Mouse (Mus musculus): ENCODE measurements around the gene Dcun1d3.

The Dcun1d3 gene

DNA sequence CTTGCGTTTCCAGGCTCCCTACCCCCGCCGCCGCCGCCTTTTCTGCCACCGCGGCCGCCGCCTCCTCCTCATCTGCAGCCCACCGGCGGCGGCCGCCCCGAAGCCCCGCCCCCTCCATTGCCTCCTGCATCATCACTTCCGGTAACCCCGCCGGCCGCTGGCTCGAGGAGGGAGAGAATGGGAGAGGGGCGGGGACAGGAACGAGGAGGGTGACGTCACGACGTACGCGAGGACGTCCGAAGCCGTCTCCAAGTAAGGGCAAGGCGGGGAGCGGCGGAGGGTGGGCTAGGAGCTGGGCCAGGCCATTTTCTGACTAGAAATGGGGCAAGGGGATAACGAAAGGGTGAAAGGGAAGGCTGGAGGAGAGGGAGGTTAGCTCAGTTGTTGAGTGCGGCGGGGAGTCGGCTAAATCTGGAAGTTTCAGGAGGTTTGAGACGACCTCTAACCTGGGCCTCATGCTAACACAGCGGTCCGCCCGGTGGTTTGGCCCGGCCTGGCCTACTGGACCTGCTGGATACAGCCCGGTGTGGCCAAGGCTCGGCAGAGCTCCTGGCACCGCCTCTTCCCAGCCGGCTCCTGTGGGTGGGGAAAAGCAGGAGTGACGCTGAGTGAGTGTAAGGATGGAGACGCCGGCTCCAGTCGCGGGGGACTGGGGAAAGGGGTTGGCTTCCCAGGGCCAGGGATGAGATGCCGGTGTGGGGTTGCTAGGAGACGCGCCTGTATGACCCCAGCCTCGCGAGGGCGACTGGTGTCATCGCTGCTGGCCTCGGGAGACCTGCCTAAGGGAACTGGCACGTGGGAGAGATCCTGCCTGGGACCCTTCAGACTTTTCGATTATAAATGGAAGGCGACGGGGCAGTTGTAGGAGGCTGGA is at the start of gene Dcun1d3, which contains the start of gene Lyrm1:
Gene Dcun1d3 (minus strand): TSS at position 660 of the 874 bp plus-strand sequence.
Gene Lyrm1 (plus strand): TSS at position 223 of the 874 bp plus-strand sequence.
- DNase-seq (ENCODE audit: low read depth), result peak; percentile 98

DNA sequence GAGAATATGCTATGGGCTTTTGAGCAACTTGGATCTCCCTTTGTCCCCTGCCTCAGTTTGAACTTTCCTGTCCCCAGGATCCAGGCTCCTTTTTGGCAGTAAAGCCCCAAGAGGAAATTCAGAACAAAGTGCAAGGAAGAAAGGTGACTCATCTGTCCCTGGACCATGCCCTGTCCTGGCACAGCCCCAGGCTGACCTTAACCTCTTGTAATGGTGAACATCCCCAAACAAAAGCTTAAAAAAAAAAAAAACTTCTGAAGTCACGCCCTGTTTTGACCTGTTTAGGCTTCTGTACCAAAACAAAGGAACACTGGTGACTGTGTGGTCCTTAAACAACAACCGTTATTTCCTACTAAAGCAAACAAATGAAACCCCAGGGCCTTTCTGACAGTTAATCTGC is 45.5 kb upstream of the Dcun1d3 start:
- peak; percentile 17 for DNase-seq (ENCODE audit: low read depth)

DNA sequence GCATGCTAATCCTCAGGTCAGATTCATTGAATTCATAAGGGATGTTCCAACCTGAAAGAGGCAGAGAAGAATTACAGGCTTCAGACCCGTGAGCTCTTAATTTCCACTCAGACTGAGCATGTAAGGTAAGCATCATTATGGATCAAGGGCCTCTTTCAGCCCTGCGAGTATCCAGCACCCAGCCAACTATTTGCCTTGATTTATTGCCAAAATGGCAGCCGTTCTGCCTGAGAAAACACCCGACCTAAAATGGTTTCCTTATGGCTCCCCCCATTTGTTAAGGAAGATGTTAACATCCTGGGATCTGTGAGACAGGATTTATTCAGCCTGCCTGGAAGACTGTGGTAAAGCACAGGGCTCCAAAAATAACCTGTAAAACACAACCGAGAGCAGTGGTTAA is 40.9 kb upstream of the Dcun1d3 start:
- no peak for DNase-seq (ENCODE audit: low read depth)

DNA sequence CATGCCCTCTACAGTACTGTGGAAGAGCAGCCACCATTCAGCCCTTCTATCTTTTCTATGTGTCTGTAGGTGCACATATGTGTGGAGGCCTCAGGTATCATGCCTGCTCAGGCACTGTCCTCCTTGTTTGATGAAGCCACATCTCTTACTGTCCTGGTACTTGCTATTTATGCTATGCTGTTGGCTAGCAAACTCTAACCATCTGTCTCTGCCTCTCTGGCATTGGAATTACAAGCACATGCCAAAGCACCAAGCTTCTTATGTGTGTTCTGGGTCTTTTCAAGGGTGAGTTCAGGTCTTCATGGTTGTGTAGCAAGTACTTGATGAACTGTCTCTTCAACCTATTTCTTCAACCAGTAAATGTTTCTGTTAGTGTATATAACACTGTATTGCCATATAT is 40.2 kb upstream of the Dcun1d3 start:
- DNase-seq (ENCODE audit: low read depth), result no peak

DNA sequence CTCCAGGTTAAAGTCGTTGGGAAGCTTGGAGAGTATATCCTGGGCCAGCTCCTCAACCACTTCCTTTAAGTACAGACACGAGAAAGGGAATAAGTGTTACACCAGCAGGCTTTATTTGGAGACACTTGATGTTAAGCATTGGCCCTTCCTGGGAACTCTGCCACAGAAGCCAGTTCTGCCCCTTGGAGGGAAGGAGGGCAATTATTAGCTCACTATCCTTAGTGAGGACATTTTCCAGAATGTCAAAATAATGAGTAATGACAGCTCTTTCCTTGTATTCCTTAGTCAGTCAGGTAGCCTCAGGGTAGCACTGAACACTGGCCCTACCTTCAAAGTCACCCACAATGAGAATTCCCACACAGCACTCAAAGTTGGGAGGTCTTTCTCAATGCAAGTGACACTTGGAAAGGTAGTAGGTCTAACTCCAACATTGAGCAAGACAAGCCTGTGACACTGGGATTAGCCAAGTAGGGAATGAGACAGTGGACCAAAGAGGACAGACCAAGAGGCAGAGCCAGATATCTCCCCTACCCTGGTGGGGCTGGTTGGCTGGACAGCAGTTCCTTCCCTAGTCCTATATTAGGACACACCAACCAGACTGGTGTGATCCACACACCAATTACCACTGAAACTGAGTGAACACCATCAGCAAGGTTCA is 32.8 kb upstream of the Dcun1d3 start:
- DNase-seq (ENCODE audit: low read depth), result no peak

DNA sequence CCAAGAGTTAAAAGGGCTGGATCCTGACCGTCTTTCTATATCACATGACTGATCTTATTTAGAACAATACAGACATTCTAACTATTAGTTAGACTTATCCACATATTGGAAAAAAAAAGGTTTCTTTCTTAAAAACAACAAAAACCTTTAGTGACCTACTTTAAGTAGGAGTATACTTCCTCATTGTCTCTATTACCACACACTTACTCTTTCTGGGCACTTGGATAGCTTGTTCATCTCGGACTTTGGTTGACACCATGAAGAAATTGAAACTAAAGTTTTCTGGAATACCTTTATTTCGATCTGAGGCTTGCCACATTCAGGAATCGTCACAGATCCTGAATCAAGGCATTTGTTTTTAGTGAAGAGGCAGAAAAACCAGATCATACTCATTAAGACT is 25.0 kb upstream of the Dcun1d3 start:
- no peak for DNase-seq (ENCODE audit: low read depth)

DNA sequence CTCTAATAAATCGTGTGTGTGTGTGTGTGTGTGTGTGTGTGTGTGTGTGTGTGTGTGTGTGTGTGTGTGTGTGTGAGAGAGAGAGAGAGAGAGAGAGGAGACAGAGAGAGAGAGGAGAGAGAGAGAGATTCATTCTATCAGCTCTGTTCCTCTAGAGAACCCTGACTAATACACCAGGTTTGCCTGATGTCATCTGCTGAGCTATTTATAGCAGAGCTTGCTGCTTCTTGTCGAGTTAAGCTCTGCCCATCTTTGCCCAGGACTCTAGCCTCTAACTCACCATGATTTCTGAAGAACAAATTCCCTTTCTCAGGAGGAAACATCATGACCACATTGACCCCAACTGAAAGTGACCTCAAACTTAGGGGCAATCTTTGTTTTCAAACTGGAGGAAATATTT is 24.4 kb upstream of the Dcun1d3 start:
- peak; percentile 67 for DNase-seq (ENCODE audit: low read depth)

DNA sequence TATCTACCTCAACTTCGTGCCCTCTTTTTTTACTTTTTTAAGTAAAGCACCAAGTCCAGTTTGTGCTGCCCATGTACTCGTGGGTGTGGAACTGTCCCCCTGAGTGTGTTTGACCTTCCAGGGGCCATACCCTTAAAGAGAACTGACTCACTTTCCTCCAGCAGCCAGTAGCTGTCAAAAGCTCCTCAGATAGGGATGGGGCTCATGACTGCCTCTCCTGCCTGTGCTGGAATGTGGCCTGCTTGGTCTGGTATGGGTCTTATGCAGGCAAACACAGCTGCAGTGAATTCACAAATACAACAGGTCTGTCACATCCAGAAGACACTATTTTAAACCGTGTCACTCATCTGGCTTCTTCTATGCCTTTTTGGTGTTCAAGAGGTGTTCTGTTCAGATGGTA is 15.6 kb upstream of the Dcun1d3 start:
- DNase-seq (ENCODE audit: low read depth), result no peak

DNA sequence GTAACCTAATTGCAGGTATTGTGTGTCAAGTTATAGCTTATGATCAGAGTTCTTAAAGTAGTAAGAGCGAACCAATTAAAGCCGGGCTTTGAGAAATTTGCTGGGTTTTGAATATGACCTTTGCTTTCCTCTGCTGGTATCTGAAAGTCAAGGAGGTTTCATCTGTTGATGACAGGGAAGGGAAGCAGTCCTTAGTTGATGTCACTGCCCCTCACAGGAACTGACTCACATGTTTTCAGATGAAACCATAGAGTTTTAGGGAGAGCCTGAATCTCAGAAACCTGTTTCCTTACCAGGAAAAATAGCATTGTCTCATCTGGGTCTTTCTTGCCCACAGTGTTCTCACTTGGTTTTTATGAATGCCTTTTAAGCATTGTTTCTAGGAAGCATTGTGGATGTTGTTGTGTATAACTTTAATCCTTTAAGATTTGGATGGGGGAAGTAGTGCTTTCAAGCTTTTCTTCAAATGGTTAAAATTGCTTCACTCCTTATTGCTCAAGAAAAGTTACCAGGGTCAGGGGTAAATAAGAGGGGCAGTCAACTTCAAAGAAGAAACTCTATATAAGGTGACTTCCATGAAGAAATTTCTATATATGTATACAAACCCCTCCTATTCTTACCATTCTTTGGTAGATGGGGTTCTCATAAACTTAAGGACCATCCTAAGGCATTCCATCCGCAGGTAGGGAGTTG is 10.6 kb upstream of the Dcun1d3 start:
- DNase-seq (ENCODE audit: low read depth), result no peak

DNA sequence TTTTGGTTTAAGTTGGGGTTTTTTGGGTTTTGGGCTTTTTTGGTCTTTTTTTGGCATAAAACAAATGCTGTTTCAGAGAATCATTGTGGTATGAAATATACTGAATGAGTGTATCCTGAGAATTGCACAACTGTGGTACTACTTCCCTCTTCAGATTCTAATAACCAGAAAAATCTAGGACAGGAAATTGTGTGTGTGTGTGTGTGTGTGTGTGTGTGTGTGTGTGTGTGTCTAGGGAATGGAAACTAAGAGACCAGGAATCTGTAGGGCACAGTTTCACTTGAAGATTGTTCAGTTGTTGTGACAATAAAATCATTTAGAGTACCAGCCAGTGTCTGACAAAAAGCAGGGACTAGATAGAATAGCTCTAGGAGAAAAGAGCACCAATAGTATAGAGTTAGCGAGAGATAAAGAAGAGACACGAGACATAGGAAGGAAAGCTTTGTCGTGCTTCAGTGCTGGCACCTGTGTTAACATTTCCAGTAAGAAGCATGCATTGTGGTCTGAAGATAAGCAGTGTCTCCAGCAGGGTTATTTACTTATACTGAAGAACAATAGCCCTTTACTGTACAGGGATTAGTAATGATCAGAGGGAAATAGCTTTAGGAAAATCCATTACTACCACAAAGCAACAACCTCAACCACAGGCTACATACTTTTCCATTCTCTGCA is 3.4 kb upstream of the Dcun1d3 start:
- no peak for DNase-seq (ENCODE audit: low read depth)

DNA sequence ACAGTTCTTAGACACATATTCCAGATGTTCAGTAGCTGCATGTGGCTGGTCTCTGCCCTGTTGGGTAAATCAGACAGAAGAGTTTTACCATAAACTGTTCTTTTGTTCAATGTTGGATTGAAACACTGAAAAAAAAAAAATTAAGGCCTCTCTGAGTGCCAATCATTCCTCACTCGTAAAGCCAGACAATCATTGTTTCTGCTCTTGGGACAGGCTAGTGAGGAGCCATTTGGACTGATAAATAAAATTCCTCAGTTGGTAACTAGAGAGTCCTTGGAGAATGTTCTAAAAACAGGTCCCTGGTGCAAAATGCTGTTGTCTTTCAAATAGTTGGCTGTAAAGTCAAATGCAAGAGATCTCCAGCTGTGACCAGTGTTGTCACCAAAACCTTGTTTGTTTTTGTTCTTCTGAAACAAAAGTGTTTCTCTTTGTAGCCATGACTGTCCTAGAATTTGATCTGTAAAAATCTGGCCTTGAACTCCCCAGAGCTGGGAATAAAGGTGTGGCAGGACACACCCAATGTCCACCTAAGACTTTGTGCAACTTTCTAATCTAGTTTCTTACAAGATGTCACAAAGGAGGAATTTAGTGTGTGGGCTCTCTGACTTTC is 2.3 kb upstream of the Dcun1d3 start:
- no peak for DNase-seq (ENCODE audit: low read depth)

DNA sequence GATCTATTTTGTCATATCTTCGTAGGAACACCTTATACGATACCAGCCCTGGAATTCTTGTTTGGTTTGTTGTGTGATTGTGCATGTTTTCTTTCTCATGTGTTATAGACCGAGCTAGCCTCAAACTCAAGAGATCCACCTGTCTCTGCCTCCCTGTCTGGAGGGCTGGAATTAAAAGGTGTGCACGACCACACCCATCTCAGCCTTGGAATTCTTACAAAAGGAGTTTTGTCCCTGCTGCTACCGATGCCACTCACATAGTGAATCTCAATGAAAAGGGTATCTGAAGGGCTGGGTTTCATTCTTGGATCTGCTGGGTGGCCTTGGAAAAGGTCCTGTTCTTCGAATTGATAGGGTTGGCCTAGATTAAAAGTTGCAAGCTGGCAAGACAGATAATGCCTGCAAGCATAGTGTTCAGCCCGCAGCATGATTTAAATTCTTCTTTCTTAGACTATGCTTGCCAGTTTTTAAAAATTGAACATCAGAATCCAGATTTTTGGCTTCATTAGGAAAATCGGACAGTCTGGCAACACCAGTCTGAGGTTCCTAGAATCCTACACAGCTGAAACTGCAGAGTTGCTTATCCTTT is 1.5 kb upstream of the Dcun1d3 start:
- no peak for DNase-seq (ENCODE audit: low read depth)

DNA sequence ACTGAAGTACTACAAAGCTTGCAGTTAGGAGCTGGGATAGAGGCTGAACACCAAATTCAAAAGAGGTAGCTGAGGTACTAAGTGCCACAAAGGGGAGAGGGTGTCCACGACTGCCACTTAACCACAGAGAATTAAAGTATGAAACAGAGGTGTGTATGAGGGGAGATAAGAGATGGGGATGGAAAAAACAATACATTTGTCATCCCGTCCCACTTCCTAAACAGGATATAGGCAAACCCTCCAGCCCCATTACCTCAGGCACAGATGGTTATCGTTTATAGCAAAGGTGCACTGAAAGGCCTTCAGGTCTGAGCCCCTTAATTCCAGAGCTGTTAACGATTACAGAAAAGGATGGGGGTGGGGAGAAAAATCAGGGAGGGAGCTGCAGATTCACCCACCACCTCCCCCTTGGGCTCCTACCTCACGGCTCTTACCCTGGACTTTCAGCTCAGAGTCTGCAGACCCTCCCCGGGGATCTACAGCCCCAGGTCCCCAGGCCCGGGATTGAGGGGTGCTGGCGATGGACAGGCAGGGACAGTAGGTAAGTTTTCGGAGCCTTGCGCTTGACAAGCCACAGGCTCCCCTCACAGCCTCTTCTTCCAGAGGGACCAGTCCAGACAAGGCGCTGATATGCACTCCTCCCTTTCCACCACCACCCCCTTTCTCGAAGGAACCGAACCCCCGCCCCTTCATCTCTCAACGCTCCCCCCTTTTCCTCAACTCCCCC is 1.1 kb downstream of the Dcun1d3 start:
- DNase-seq (ENCODE audit: low read depth), result peak; percentile 22

DNA sequence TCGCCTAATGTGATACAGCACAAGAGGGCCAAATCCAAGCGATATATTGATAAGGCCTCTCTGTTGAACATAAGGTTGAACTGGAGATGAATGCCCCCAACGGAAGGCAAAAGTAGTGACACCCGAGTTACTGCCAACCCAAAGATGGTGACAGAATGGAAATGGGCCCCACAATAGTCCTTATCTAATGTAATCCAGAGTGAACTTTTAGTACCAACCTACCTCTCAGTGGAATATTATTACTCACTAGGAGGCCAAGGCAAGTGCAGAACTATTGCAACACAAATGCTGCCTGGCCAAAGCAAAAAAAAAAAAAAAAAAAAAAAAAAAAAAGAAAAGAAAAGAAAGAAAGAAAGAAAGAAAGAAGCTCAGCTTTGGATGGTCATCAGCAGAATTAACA is 3.4 kb downstream of the Dcun1d3 start:
- DNase-seq (ENCODE audit: low read depth), result peak; percentile 33

DNA sequence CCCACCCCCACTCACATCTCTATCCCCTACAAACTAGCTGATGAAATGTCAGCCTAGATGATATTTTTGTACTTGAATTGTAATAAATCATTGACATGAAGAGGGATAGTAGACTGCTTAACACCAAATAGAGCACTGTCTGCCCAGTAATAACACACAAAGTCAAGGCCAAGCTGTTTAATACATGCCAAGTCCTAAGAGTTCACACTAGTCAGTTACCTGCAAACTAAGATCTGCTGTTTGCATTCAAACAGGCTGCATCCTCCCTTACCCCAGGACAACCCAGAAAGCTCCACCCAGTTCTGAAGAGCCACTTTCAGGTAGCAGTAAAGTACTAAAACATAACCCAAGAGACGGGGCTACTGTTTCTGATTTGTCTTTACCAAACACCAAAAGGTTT is 3.9 kb downstream of the Dcun1d3 start:
- no peak for DNase-seq (ENCODE audit: low read depth)

DNA sequence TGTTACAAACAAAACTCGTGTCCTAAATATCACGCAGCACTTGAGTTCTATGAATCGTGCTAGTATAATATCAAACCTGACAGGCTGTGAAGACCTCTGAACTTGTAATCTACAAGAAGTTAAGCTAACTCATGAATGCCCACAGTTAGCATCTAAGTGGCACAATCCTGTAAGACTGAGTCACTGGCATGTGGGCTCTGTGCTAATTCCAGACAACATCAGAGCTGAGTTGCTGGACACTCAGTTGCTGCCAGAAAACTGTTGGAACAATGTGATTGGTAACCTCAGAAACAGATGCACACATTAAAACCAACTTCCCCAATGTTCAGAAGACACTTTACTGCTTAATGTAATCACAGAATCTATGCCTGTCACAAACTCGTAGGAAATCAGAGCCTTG is 8.2 kb downstream of the Dcun1d3 start:
- peak; percentile 77 for DNase-seq (ENCODE audit: low read depth)

DNA sequence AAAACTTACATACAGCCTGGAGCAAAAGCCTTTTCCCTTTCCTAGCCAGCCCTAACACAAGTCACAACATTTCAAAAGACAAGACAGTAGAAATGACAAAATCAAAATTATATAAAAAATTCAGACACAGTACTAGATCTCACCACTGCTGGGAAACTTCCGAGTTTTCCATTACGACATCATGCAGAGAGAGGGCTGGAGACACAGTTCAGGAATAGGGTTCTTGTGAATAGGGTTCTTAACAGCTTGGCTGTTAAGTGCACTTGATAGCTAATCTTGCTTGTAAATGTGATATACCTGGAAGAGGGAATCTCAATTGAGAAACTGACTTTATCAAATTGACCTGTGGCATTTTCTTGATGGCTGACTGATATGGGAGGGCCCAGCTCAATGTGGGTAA is 14.9 kb downstream of the Dcun1d3 start:
- DNase-seq (ENCODE audit: low read depth), result no peak

DNA sequence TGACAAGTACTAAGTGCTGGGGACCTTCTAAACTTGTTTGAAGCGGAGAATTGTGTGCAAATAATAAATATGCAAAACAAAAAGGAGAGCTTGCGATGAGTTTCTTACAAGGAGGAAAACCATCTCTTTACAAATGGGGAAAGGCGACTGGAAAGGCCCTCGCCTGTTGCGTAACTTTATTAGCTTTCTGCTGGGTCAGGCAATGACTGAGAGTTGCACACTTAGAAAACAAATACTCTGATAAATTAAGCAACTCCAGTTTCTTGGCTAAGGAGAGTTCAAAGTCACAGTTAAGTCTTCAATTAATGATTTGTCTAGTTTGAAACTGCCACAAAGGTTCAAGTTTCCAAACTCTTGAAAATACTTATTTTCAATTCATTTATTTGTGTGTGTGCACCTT is 15.8 kb downstream of the Dcun1d3 start:
- peak; percentile 63 for DNase-seq (ENCODE audit: low read depth)

DNA sequence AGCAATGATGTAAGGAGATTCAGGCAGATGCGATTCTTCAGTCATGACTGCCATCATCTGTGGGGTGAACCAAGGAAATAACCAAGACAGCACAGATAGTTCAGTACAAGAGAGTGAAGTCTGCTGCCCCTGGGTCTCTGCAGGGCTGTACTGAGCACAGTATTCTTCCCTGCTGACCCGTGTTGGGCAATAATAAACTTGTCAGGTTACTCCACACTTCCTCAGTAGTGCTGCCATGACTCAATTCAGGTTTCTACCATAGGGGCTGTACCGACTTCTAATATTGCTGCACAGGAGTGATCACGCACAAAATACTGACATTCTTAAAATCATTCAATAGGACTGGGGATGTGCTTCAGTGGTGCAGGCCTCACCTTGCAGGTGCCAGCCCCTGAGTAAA is 16.9 kb downstream of the Dcun1d3 start:
- no peak for DNase-seq (ENCODE audit: low read depth)

DNA sequence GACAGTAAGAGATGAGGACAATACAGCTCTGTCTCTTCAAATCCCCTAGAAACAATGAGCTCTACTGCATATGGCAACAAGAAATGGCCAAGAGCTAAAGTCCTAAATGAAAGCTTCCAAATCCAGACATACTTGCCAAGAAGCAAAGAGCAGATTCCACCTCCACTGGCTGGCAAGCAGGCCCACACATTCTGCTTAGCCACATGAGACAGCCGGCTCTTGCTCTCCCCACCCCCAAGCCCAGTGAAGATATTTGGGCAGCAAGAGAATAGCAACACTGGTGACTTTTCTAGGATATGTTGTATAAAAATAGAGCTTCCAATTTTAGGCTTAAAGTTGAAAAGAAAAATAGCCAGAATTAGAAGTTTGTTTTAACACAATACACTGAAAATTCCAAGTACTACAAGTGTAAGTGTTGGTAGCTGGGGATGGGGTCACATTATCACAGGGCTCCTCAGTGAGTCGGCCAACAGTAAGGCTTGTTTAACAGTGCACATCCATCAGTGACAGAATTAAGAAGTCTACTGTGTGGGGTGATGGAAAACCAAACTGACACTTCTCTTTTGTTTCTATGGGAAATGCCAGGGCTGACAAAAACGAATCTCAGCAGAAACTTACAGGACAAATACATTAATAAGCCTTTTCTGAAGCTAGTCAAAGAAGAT is 20.2 kb downstream of the Dcun1d3 start:
- DNase-seq (ENCODE audit: low read depth), result peak; percentile 36
